ENCODE assay signal across 8 mouse cellular contexts in the genomic region with DNA sequence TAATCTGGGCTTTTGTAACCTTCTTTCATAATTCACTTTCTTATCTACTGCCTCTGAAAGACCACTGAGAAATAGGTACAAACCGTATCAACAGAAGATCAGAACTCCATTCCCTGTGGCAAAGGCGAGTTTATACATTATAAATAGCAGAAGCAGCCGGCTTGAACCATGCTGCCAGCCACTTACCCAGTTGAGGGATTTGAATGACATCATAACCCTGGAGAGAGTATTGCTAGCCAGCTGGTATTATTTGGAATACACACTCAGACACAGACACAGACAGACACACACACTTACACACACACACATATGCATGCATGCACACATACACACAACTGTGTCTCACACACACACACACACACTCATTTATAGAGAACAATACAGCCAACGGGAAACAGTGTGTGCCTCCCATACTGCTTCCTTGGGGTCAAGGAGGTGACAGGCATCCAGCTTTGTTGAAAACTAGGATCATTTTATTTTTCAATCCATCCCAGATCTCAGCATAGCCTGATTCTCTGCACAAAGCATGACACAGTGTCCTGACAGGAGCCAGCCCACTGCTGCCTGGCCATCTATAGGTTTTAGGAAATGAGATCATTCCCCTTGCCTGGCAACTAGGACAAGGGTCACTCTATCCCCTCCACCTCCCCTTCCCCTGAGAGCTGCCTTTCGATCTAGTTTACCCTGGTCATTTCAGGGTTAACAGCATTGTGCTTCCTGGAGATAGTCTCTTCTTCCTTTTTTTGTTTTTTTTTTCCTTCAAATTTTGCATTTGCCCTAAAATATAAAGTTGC. TPM values are rescaled to one million over a fixed set of nuclear protein-coding genes. Genes with fewer than 3 reads are reported as not detected.
DNase-seq lines count a peak whose midpoint lies in the region; ATAC-seq and TF ChIP-seq lines count a peak whose summit lies in the region.

A gene (plus strand): TSS at position 253 of the 794 bp plus-strand sequence.

- H3K4me3 ChIP-seq in lung, postnatal 0 days (ENCODE audit: low read depth, low read length), result peak within 1 kb of the TSS; percentile 42
- H3K4me3 ChIP-seq in hindbrain, embryonic 10.5 days, result peak within 1 kb of the TSS; percentile 54
- peak within 1 kb of the TSS; percentile 43 for H3K4me3 ChIP-seq in midbrain, embryonic 13.5 days (replicated peaks)

- ATAC-seq in lung, postnatal 0 days, result no peak
- ATAC-seq in erythroid progenitor cell, adult 5-6 weeks (replicated peaks; ENCODE audit: low FRiP score, poor library complexity, severe bottlenecking), result no peak
- no peak for ATAC-seq in midbrain, embryonic 13.5 days
- no peak for ATAC-seq in activated CD4-positive, CD25-positive, alpha-beta regulatory T cell, adult 4 months

- peak; percentile 18 for DNase-seq in lung, postnatal 0 days (ENCODE audit: low spot score)
- DNase-seq in lung, postnatal 36 days, result no peak
- DNase-seq in hindbrain, embryonic 10.5 days (ENCODE audit: low spot score), result no peak
- no peak for DNase-seq in cerebellum, adult 9-11 months
- DNase-seq in urinary bladder, postnatal 14 days (ENCODE audit: low spot score), result no peak

- no peak within 1 kb of the TSS for H3K9ac ChIP-seq in lung, postnatal 0 days (replicated peaks; ENCODE audit: low read depth)
- H3K9ac ChIP-seq in midbrain, embryonic 13.5 days (replicated peaks), result no peak within 1 kb of the TSS

- no peaks in the 10 kb centered on the region for H3K36me3 ChIP-seq in lung, postnatal 0 days (ENCODE audit: insufficient read depth, low read length)
- no peaks in the 10 kb centered on the region for H3K36me3 ChIP-seq in hindbrain, embryonic 10.5 days
- H3K36me3 ChIP-seq in midbrain, embryonic 13.5 days, result no peaks in the 10 kb centered on the region

- WGBS in lung, postnatal 0 days, result 23% methylated on average over 5 of the region's 5 CpGs
- 52% methylated on average over 5 of the region's 5 CpGs for WGBS in hindbrain, embryonic 10.5 days
- 40% methylated on average over 5 of the region's 5 CpGs for WGBS in midbrain, embryonic 13.5 days

- peaks cover 9% of the 10 kb centered on the region; the same call in 1 of the 2 replicates for H3K27me3 ChIP-seq in lung, postnatal 0 days (replicated peaks; ENCODE audit: insufficient read depth, low read length)
- peaks cover 12% of the 10 kb centered on the region; the same call in 1 of the 2 replicates for H3K27me3 ChIP-seq in hindbrain, embryonic 10.5 days (ENCODE audit: insufficient read depth, poor library complexity, severe bottlenecking)
- peaks cover 3% of the 10 kb centered on the region; the same call in 1 of the 2 replicates for H3K27me3 ChIP-seq in midbrain, embryonic 13.5 days

- peaks cover 13% of the 10 kb centered on the region for H3K4me1 ChIP-seq in lung, postnatal 0 days (ENCODE audit: insufficient read depth, low read depth, low read length)
- H3K4me1 ChIP-seq in hindbrain, embryonic 10.5 days (replicated peaks), result peaks cover 39% of the 10 kb centered on the region
- H3K4me1 ChIP-seq in midbrain, embryonic 13.5 days (replicated peaks), result peaks cover 33% of the 10 kb centered on the region

- peak within 1 kb of the TSS; percentile 66 for H3K4me2 ChIP-seq in lung, postnatal 0 days (replicated peaks; ENCODE audit: low read depth, low read length)
- H3K4me2 ChIP-seq in midbrain, embryonic 13.5 days (replicated peaks), result peak within 1 kb of the TSS; percentile 69

- TF ChIP-seq CTCF in lung, postnatal 0 days (IDR thresholded peaks at IDR 0.05), result no peak

- TF ChIP-seq EP300 in lung, postnatal 0 days (IDR thresholded peaks at IDR 0.05), result no peak

- H3K9me3 ChIP-seq in lung, postnatal 0 days (ENCODE audit: low read length), result no peaks in the 10 kb centered on the region
- no peaks in the 10 kb centered on the region for H3K9me3 ChIP-seq in hindbrain, embryonic 10.5 days
- no peaks in the 10 kb centered on the region for H3K9me3 ChIP-seq in midbrain, embryonic 13.5 days

- peak within 1 kb of the TSS; percentile 21; the same call in 1 of the 2 replicates for H3K27ac ChIP-seq in lung, postnatal 0 days (ENCODE audit: low read length)
- H3K27ac ChIP-seq in hindbrain, embryonic 10.5 days, result peak within 1 kb of the TSS; percentile 53; the same call in 1 of the 2 replicates
- H3K27ac ChIP-seq in midbrain, embryonic 13.5 days, result peak within 1 kb of the TSS; percentile 52; the same call in 1 of the 2 replicates

RNA-seq across cellular contexts. Expression of the gene that starts here (rescaled TPM):
- polyA plus RNA-seq in lung, postnatal 0 days (2015; fragmentation: Nextera tagmentation; extraction: Ambion mirVana), result 20.5 and 25.0 TPM in 2 replicates
- 23.8 and 52.0 TPM in 2 replicates for total RNA-seq in erythroid progenitor cell, adult 5-6 weeks (2015; ENCODE audit: low replicate concordance)
- total RNA-seq in erythroid progenitor cell, adult 5-6 weeks (2017; ENCODE audit: low replicate concordance), result 6.7 and 32.6 TPM in 2 replicates
- 20.5 and 22.1 TPM in 2 replicates for polyA plus RNA-seq in hindbrain, embryonic 10.5 days (2016; fragmentation: Nextera tagmentation; extraction: Ambion mirVana)
- polyA plus RNA-seq in midbrain, embryonic 13.5 days (2015; fragmentation: Nextera tagmentation; extraction: Ambion mirVana), result 4.0 and 5.3 TPM in 2 replicates
- under 1 TPM; 0.12 to 0.18 TPM for polyA plus RNA-seq in activated CD4-positive, CD25-positive, alpha-beta regulatory T cell, adult 4 months (2017; shearing (Covaris generic))
